Mouse (Mus musculus) ES-CJ7 (cell line): ENCODE measurements around the gene Ryr2.

Experiments used
- DNase-seq: peaks from one replicate; pipeline ENCODE4 v3.0.0; 2011; ENCODE audit warnings: low read depth, low spot score

Gene Ryr2

DNA sequence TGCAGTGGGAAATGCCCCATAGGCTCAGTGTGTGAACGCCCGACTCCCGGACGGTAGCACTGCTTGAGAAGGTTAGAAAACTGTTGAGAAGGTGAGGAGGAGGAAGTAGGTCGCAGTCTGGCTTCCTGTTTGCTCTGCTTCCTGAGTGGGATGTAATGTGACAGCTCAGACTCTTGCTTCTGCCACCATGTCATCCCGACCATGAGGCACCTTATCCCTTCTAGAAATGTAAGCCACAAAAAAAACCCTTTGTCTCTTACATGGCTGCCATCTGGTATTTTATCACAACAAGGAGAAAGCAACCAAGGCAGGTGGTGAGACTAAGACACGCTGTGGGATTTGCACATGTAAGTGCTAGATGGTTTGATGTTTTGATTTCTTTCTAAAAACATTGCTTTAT lies 12.2 kb downstream of the Ryr2 start:
- no peak for DNase-seq

DNA sequence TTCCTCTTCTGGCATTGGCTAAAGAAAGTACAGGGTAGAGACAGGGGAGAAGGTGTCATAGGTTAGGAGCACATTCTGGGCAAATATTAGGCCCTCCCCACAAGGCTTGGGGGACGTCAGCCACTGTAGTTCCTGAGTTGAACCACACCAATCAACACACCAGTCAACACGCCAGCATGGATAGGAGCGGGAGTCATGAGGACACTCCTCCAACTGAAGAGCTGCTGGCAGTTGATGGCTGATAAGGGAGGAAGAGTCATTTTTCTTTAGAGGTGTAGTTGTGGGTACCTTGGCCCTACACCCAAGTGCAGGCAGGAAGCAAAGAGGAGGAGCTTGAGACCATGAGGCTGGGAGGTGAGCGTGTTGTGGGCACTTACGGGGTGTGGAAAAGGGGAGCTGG lies 13.6 kb downstream of the Ryr2 start:
- DNase-seq = no peak

GRCm38 (mm10) chr13:12092379-12093107 lies 14.2 kb downstream of the Ryr2 start:
- DNase-seq = no peak

DNA sequence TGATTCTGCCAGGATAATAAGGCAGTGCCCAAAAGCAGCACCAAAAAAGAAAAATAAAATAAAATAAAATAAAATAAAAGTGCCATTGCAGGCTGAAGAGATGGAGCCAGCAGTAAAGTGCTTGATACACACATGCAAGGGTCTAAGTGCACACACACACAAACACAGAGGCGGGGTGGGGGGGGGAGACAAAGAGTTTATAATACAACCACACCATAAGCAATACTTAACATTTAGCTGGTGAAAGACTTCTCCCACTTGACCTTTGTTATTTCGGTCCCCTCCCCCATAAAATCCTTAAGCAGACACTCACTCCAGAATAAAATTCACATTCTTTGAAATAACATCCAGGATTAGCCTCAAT lies 22.7 kb downstream of the Ryr2 start:
- DNase-seq = no peak

DNA sequence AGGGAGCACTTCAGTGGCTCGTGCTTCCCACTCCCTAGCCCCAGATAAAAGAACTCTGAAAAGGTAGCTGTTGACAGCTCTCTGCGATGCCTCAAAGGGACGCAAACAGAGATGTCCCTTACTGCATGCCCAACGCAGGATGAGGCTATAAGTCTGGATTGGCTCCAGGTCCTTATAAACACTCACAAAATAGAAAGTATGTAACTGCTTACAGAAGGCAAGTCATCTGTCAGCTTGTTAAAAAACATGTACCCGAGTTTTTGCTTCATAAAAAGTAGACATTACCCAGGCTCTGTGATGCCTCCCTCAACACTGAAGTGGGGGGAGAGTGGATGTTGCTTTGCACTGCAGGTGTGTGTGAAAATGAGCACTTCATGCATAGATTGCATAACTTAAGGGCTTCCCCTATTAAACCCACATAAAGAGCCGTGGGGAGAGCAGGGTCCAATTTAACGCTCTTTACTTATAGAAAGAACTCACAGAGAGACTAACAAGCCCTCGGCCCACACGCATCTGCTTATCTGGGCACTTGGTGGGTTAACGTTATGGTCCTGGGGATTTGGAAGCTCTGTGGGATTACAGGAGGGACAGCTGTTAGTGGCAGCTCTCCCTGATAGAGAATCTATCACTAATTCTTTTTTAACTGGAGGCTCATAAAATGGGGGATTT lies 23.2 kb downstream of the Ryr2 start:
- no peak for DNase-seq

DNA sequence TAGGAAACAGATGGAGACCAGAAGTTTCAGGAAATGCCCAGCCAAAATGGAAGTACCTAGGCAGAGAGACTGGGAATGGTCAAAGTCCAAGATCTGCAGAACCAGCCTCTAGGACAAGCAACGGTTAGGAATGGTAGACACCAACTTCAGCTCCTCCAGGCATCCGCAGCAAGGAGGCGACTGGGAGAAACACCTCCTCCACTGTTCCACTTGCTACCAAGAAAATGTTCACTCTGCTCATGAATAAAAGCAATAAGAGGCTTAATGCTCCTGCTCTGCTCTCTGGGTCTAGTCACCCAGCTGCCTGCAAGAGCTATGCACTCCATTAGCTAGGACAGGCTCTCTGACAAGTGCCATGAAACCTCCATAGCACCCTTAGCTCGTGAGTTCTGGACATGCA lies 26.2 kb downstream of the Ryr2 start:
- no peak for DNase-seq

DNA sequence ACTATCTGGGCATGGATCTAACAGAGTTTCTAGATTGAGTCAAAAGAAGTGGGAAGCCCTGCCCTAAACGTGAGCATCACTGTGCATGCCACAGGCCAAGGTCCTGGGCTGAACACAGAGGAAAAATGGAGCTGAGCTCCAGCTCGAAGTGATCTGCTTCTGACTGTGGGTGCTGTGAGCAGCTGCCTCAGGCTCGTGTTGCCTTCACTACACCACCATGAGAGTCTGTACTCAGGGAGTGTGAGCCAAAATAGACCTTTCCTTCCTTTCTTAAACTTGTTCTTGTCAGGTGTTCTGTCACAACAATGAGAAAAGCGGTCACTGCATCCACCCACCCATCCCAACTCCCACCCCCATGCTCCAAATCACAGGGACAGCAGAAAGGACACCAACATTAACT lies 27.2 kb downstream of the Ryr2 start:
- no peak for DNase-seq

GRCm38 (mm10) chr13:12074897-12075296 lies 31.8 kb downstream of the Ryr2 start:
- no peak for DNase-seq

- DNase-seq = peak; percentile 55
These were observed 34.2 kb downstream of the Ryr2 start for GRCm38 (mm10) chr13:12072571-12072970.

DNA sequence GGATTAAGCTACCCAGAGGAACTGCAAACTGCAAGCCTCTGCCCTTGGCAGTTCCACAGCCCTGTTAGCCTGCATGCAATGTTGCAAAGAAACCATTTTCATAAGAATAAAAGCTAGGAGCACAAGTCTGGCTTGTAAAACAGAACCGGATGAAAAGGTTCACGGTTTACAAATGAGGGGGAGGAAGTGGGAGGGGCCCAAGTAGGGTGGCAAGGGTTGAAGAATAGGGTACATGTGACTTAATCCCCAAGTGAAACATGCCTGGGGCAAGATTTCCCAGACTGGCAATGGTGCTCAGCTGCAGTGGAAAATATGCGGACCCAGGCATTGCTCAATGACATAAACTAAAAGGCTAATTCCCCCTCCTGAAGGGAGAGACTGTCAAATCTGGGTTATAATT lies 34.6 kb downstream of the Ryr2 start:
- DNase-seq = peak; percentile 56

DNA sequence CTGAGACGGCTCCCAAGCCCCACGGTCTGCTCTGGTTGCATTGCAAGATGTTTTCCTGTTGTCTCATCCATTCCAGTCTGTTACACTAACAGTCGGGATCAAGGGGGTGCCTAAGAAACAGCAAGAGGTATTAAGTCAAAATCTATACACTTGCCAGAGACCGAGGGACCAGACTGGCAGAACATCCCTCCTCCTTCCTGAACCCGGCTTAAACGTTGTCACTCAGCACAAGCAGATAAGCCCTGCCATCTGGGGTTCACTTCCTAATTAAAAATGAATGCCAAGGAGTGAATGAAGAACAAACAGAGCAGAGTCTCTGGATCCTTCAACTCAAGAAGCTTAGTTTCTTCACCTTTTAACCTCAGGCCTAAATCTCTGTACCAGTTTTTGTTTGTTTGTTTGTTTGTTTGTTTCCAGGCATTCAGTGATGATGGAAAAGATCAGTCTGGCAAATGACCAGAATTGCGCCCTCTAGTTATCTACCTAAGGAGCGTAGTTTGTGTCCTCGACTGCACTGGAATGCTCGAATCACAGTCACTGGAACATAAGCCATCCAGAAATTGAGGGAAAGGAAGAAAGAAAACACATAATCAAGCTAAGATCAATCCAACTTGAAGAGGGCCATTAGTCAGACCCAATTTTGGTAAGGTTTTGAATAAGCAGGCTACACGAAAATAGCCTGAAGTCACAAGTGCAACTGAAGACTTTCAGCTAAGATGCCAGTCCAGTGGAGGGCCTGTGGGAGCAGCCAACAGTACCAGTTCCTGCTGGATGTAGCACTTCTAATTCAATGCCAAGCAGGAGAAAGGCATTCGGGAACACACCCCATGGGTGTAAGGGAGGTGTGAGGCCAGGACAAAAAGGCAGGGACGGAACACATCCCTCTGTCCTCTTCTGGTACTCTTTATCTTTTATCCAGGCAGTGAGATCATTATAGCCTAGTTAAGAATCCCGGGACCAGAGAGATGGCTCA lies 36.3 kb downstream of the Ryr2 start:
- peak; percentile 17 for DNase-seq

GRCm38 (mm10) chr13:12064576-12064975 lies 42.2 kb downstream of the Ryr2 start:
- no peak for DNase-seq

GRCm38 (mm10) chr13:12063561-12063960 lies 43.2 kb downstream of the Ryr2 start:
- DNase-seq = peak; percentile 39

DNA sequence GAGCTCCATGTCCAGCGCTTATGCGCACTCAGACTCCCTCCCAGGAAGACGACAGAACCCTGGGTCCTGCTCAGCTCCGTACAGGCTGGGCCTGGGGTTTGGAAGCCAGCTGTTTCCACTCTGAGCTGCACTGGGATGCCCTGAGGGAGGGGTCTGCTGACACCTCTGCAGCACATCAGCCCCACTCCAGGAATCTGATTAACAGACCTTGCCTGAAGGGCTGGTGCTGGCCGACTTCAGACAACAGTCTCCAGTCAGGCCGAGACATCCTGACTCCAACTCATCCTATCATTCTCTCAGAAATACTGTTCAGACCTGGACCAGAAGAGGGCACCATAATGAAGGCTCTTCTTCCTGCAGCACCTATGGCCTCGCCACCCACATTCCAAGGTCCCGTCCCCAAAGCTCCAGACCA lies 49.4 kb downstream of the Ryr2 start:
- DNase-seq = peak; percentile 55

DNA sequence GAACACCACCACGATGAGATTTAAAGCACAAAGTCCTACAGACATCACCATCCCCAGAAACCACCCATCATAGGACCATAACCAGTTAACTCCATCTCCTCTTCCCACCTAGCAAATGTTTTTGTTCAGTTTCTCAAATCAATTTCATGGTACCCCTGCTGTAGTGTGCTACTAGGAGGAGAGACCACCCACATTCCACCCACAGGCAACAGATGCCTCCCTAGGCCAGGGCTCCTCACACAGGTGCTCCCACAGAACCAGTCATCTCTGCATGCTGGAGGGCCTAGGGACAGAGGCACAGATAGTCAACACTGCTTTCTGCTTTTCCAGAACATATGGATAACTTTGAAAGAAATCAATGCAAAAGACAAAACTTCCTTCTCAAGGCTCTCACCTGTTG lies 50.8 kb downstream of the Ryr2 start:
- DNase-seq = no peak

- DNase-seq = no peak
These were observed 52.8 kb downstream of the Ryr2 start for GRCm38 (mm10) chr13:12053910-12054309.

DNA sequence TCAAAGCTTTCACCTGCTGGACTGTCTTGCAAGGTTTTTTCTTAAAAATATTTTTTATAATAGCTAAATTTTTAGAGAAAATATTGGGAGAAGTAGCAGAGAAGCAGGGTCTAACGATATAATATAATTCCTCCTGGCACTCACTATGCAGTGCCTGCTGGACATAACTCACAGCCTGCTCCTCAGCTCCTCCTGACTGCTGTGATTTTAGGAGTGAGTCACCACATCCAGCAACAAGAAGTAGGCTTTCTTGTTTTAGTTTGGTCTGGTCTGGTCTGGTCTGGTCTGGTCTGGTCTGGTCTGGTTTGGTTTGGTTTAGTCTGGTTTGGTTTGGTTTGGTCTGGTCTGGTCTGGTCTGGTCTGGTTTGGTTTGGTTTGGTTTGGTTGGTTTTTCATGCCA lies 55.9 kb downstream of the Ryr2 start:
- DNase-seq = no peak

DNA sequence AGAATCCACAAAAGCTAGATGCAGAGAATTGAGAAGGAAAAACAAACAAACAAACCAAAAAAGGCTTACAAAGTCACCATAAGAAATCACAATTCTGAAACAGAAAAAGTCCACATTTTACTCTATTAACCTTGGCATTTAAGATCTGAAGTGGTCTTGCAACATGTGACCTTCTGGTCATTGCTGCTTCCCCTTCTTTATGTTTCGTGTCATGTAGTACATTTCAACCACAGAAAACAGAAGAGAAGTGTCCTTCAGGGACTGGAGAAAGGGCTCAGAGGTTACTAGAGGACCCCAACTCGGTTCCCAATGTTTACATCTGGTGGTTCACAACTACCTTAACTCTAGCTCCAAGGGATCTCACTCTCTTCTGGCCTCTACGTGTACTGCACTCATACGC lies 59.7 kb downstream of the Ryr2 start:
- no peak for DNase-seq

- no peak for DNase-seq
These were observed 62.0 kb downstream of the Ryr2 start for GRCm38 (mm10) chr13:12044751-12045150.

GRCm38 (mm10) chr13:12042891-12043491 lies 63.8 kb downstream of the Ryr2 start:
- no peak for DNase-seq

DNA sequence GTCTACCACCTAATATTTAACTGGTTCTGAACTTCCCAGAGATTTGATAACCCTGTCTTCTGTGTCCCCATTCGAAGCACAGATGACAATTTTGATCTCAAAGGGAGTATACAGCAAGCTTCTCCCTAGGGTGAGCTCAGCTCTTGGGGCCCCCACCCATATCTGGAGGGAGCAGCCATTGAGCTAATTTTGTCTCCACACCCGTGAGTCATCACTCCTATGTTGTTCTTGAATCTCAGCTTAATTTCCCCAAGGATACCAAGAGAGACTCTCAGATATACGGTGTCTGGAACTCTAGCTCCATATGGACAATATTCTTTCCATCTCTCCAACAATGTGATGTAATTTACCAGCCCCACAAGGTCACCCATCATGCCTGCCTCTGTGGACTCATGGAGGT lies 66.8 kb downstream of the Ryr2 start:
- DNase-seq = no peak

DNA sequence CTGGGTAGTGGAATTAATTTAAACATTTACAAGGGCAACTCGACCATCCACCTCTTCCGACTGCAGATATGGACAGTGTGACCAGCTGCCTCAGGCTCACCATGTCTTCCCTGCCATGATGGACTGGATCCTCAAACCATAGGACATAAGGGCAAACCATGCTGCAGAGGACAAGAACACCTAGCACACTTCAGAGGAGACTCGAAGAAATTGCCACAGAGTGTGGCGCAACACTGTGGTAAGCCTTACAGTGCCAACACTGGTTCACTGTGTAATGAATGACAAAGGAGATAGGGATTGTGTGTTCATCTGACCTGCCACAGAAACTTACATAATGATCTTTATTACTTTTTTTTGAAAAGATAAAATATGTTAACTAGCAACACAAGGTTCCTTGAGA lies 68.1 kb downstream of the Ryr2 start:
- no peak for DNase-seq
